Mouse (Mus musculus) hindbrain, embryonic 13.5 days (tissue): ENCODE measurements around the gene Adrm1. TPM values are rescaled to one million over a fixed set of nuclear protein-coding genes. Genes with fewer than 3 reads are reported as not detected.
A peak's percentile ranks its signal among the peaks of the same experiment; 100 is the strongest.

Source experiments
- ATAC-seq: fragments of 200-750 bp; cut with Nextera tagmentation; 2 replicates; pipeline ENCODE4 v1.8.0; 2017; ENCODE audit warnings: moderate TSS enrichment; ENCODE audit not compliant: low FRiP score
- H3K27ac ChIP-seq: fragments of 300-500 bp; sonication (generic); 2 replicates; pipeline ENCODE4 v1.5.1; 2015; ENCODE audit warnings: inconsistent platforms, mild to moderate bottlenecking, moderate library complexity
- H3K27me3 ChIP-seq: fragments of 300-500 bp; sonication (generic); 2 replicates; pipeline ENCODE4 v1.6.1; 2015; ENCODE audit warnings: mild to moderate bottlenecking, inconsistent platforms
- H3K36me3 ChIP-seq: fragments of 300-500 bp; sonication (generic); 2 replicates; pipeline ENCODE4 v1.6.1; 2015; ENCODE audit warnings: mild to moderate bottlenecking, inconsistent platforms
- H3K4me1 ChIP-seq: fragments of 300-500 bp; sonication (generic); replicated peaks from 2 replicates; pipeline ENCODE4 v1.6.1; 2015; ENCODE audit warnings: inconsistent platforms
- H3K4me2 ChIP-seq: fragments of 300-500 bp; sonication (generic); 2 replicates; pipeline ENCODE4 v1.6.1; 2015; ENCODE audit warnings: inconsistent platforms, mild to moderate bottlenecking, moderate library complexity
- H3K4me3 ChIP-seq: fragments of 300-500 bp; sonication (generic); 2 replicates; pipeline ENCODE4 v1.5.1; 2015; ENCODE audit warnings: mild to moderate bottlenecking, inconsistent platforms
- H3K9ac ChIP-seq: fragments of 300-500 bp; sonication (generic); 2 replicates; pipeline ENCODE4 v1.6.1; 2015; ENCODE audit warnings: mild to moderate bottlenecking, inconsistent platforms
- H3K9me3 ChIP-seq: fragments of 300-500 bp; sonication (generic); 2 replicates; pipeline ENCODE4 v1.6.1; 2016; ENCODE audit warnings: inconsistent platforms
- WGBS: fragments of 180-500 bp; shearing (Covaris S2); methylation state at CpG from one replicate; pipeline ENCODE4 v1.1.7; 2015; 5-methylcytosine and 5-hydroxymethylcytosine counted together
- polyA plus RNA-seq: library from polyadenylated mRNA; unstranded; fragments of >200 nt; fragmentation: Nextera tagmentation; extraction: Ambion mirVana; gene quantifications from 2 replicates; pipeline ENCODE4 v1.2.1, GENCODE M21; 2015

The Adrm1 gene
- polyA plus RNA-seq, 1 experiment from 2014 or later: 208 TPM

GRCm38 (mm10) chr2:180187362-180187761, 16.1 kb downstream of the Adrm1 start:
- no peak for ATAC-seq
- Histone ChIP-seq H3K36me3 (no peaks in the 10 kb centered on the region; the same call in 1 of the 2 replicates), H3K4me1 (peaks cover 14% of the 10 kb centered on the region), H3K4me2 (no peak overlapping the region), H3K27ac (no peak overlapping the region), H3K27me3 (no peaks in the 10 kb centered on the region), H3K9ac (no peak overlapping the region), H3K9me3 (no peaks in the 10 kb centered on the region), H3K4me3 (no peak overlapping the region)
- WGBS: 82% methylated on average over 11 of the region's 11 CpGs

GRCm38 (mm10) chr2:180196610-180197322, 25.5 kb downstream of the Adrm1 start:
- no peak overlapping the region for H3K9ac ChIP-seq
- no peak overlapping the region for H3K4me3 ChIP-seq
- H3K4me1 ChIP-seq: peaks cover 33% of the 10 kb centered on the region
- H3K4me2 ChIP-seq: no peak overlapping the region
- no peaks in the 10 kb centered on the region for H3K27me3 ChIP-seq
- H3K9me3 ChIP-seq: no peaks in the 10 kb centered on the region
- no peak overlapping the region for H3K27ac ChIP-seq
- no peaks in the 10 kb centered on the region for H3K36me3 ChIP-seq
- no peak for ATAC-seq
- 69% methylated on average over 10 of the region's 12 CpGs for WGBS

GRCm38 (mm10) chr2:180197323-180198037, 26.2 kb downstream of the Adrm1 start:
- Histone ChIP-seq H3K36me3 (no peaks in the 10 kb centered on the region), H3K4me3 (no peak overlapping the region), H3K27ac (no peak overlapping the region), H3K9me3 (no peaks in the 10 kb centered on the region), H3K9ac (peak overlapping the region; percentile 5; the same call in 1 of the 2 replicates), H3K4me2 (no peak overlapping the region), H3K4me1 (peaks cover 39% of the 10 kb centered on the region), H3K27me3 (no peaks in the 10 kb centered on the region)
- 81% methylated on average over 10 of the region's 10 CpGs for WGBS
- no peak for ATAC-seq

- Histone ChIP-seq H3K4me1 (peaks cover 45% of the 10 kb centered on the region), H3K9ac (no peak overlapping the region; the same call in 1 of the 2 replicates), H3K36me3 (no peaks in the 10 kb centered on the region), H3K4me2 (no peak overlapping the region), H3K27me3 (no peaks in the 10 kb centered on the region), H3K27ac (no peak overlapping the region), H3K9me3 (no peaks in the 10 kb centered on the region), H3K4me3 (no peak overlapping the region)
- ATAC-seq: no peak
- 70% methylated on average over 10 of the region's 10 CpGs for WGBS
These were observed 27.5 kb downstream of the Adrm1 start for GRCm38 (mm10) chr2:180198782-180199181.

- H3K36me3 ChIP-seq: no peaks in the 10 kb centered on the region
- WGBS: 31% methylated on average over 11 of the region's 11 CpGs
These were observed 29.4 kb downstream of the Adrm1 start for GRCm38 (mm10) chr2:180200681-180201080.

GRCm38 (mm10) chr2:180201303-180201702, 30.0 kb downstream of the Adrm1 start:
- no peaks in the 10 kb centered on the region for H3K36me3 ChIP-seq
- peak overlapping the region; percentile 44; the same call in 1 of the 2 replicates for H3K27ac ChIP-seq
- H3K27me3 ChIP-seq: no peaks in the 10 kb centered on the region
- H3K4me3 ChIP-seq: no peak overlapping the region
- H3K9ac ChIP-seq: no peak overlapping the region
- peaks cover 68% of the 10 kb centered on the region for H3K4me1 ChIP-seq
- no peaks in the 10 kb centered on the region for H3K9me3 ChIP-seq
- ATAC-seq: no peak
- WGBS: 76% methylated on average over 9 of the region's 9 CpGs
- H3K4me2 ChIP-seq: no peak overlapping the region

More at GRCm38 (mm10) chr2:180200681-180201080, 29.4 kb downstream of the Adrm1 start:
- ATAC-seq: no peak
- H3K9me3 ChIP-seq: no peaks in the 10 kb centered on the region
- H3K4me2 ChIP-seq: no peak overlapping the region
- H3K4me1 ChIP-seq: peaks cover 62% of the 10 kb centered on the region
- peak overlapping the region; percentile 44; the same call in 1 of the 2 replicates for H3K27ac ChIP-seq
- no peaks in the 10 kb centered on the region for H3K27me3 ChIP-seq
- H3K4me3 ChIP-seq: no peak overlapping the region
- H3K9ac ChIP-seq: no peak overlapping the region

GRCm38 (mm10) chr2:180202263-180202662, 31.0 kb downstream of the Adrm1 start:
- Histone ChIP-seq H3K9ac (no peak overlapping the region), H3K27ac (no peak overlapping the region), H3K27me3 (no peaks in the 10 kb centered on the region), H3K4me3 (no peak overlapping the region), H3K4me2 (no peak overlapping the region), H3K9me3 (no peaks in the 10 kb centered on the region), H3K36me3 (no peaks in the 10 kb centered on the region), H3K4me1 (peaks cover 71% of the 10 kb centered on the region)
- no peak for ATAC-seq
- WGBS: 87% methylated on average over 14 of the region's 14 CpGs

GRCm38 (mm10) chr2:180202805-180203204, 31.5 kb downstream of the Adrm1 start:
- Histone ChIP-seq H3K4me3 (no peak overlapping the region), H3K4me2 (no peak overlapping the region), H3K9ac (no peak overlapping the region), H3K9me3 (no peaks in the 10 kb centered on the region), H3K27ac (no peak overlapping the region; the same call in 1 of the 2 replicates), H3K36me3 (no peaks in the 10 kb centered on the region), H3K4me1 (peaks cover 68% of the 10 kb centered on the region), H3K27me3 (no peaks in the 10 kb centered on the region)
- no peak for ATAC-seq
- whole genome bisulfite sequencing: 56% methylated on average over 10 of the region's 10 CpGs

GRCm38 (mm10) chr2:180204501-180204900, 33.2 kb downstream of the Adrm1 start:
- no peaks in the 10 kb centered on the region for H3K27me3 ChIP-seq
- H3K27ac ChIP-seq: peak overlapping the region; percentile 90
- no peaks in the 10 kb centered on the region for H3K36me3 ChIP-seq
- H3K4me1 ChIP-seq: peaks cover 64% of the 10 kb centered on the region
- ATAC-seq: 0 out of 2 replicates have a peak, but pooled peaks have one; percentile 4
- no peak overlapping the region for H3K4me2 ChIP-seq
- H3K9ac ChIP-seq: no peak overlapping the region
- H3K4me3 ChIP-seq: no peak overlapping the region
- H3K9me3 ChIP-seq: no peaks in the 10 kb centered on the region
- 89% methylated on average over 9 of the region's 9 CpGs for WGBS

- 0 out of 2 replicates have a peak overlapping the region, but pooled peaks have one; percentile 13 for H3K4me2 ChIP-seq
- H3K36me3 ChIP-seq: no peaks in the 10 kb centered on the region
- 49% methylated on average over 12 of the region's 12 CpGs for WGBS
- no peaks in the 10 kb centered on the region for H3K9me3 ChIP-seq
- peak overlapping the region; percentile 49 for H3K9ac ChIP-seq
- peak overlapping the region; percentile 90 for H3K27ac ChIP-seq
- H3K4me1 ChIP-seq: peaks cover 61% of the 10 kb centered on the region
- H3K4me3 ChIP-seq: no peak overlapping the region
- ATAC-seq: peak; percentile 74
- no peaks in the 10 kb centered on the region for H3K27me3 ChIP-seq
These were observed 34.0 kb downstream of the Adrm1 start for GRCm38 (mm10) chr2:180205083-180205955.

GRCm38 (mm10) chr2:180205956-180206280, 34.6 kb downstream of the Adrm1 start:
- Histone ChIP-seq H3K4me3 (no peak overlapping the region), H3K9me3 (no peaks in the 10 kb centered on the region), H3K4me2 (no peak overlapping the region), H3K27ac (peak overlapping the region; percentile 90), H3K27me3 (no peaks in the 10 kb centered on the region), H3K36me3 (no peaks in the 10 kb centered on the region), H3K9ac (peak overlapping the region; percentile 49), H3K4me1 (peaks cover 55% of the 10 kb centered on the region)
- ATAC-seq: no peak; the same call in 1 of the 2 replicates
- 74% methylated on average over 2 of the region's 2 CpGs for WGBS

GRCm38 (mm10) chr2:180207840-180208239, 36.6 kb downstream of the Adrm1 start:
- H3K27ac ChIP-seq: no peak overlapping the region
- ATAC-seq: no peak
- no peak overlapping the region for H3K4me2 ChIP-seq
- H3K9ac ChIP-seq: no peak overlapping the region
- peaks cover 37% of the 10 kb centered on the region for H3K4me1 ChIP-seq
- no peaks in the 10 kb centered on the region for H3K27me3 ChIP-seq
- no peaks in the 10 kb centered on the region for H3K9me3 ChIP-seq
- H3K4me3 ChIP-seq: no peak overlapping the region
- no peaks in the 10 kb centered on the region for H3K36me3 ChIP-seq
- 70% methylated on average over 7 of the region's 7 CpGs for WGBS
